In the genomic region with DNA sequence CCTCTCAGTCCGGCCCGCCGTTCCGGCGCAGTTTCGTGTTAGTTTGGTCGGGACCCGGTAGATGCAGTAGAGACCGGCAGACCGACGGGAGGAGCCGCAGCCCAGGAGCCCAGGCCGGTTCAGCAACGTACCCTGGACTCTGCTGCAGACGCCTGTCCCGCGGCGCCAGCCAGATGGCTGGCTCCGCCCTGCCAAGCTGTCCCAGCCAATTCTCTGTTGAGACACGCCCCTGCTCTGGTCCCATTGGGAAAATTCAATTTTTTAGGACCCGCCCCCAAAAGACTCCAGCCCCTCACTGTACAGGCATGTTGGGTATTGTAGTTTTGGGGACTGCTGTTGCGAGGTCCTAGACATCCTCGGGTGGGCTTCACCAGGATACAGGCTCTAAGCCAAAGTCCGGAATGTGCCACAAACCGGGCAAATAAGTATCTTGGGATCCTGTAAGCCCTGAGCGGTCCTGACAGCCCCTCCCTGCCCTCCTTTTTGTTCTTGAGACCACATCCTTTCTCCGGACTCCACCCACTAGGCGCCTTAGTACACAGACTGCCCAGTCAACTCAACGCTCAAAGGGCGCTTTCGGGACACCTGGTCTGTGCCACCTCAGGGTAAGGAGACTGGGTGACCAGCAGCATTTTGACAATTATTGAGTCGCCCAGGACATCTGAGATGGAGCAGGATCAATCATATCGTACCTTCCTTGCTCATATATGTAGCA, we compare ENCODE assay signal across 1 mouse cellular context.
TF ChIP-seq lines count a peak whose summit lies in the region.

No protein-coding gene starts in this region.

TF ChIP-seq in myocyte, 11 proteins besides CTCF, POLR2A, EP300 and RAD21 (continued from another document):
- TF ChIP-seq TCF3 (IDR thresholded peaks at IDR 0.05; ENCODE audit: insufficient read length, low read depth) (no peak), USF1 (IDR thresholded peaks at IDR 0.05; ENCODE audit: low read depth) (no peak), MYOD1 (IDR thresholded peaks at IDR 0.05; ENCODE audit: control insufficient read depth in 1 of 3, insufficient read length in 2 of 3, low read depth in 2 of 3) (no peak)
